Mouse (Mus musculus): ENCODE measurements at regions not wholly inside any gene's neighbourhood (a gene's known extent, or its start where the extent isn't known, plus 50 kb on each side); places are given as distances from the start of the nearest gene placed in this dataset.

DNA sequence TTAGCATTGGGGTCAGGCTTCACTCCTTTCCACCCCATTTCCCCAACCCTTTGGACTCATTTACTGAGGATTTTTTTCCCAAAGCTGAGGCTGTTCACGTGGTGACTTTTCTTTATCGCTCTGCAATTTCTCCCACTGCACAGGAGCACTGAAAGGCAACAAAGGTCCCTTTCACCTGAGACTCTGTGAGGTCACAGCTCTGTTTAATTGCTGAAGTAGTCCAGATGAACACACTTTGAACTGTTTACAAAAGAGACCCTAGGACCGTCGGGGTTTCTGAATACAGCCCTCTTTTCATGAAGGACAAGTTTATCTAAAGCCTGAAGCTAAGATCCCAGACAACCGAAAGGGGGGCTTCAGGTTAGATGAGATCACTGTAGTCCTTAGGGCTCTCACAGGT is 293.6 kb downstream of the Stim2 start:
- TF ChIP-seq POLR2A (IDR thresholded peaks at IDR 0.05; ENCODE audit: insufficient read depth, low read depth, low read length), result no peak
- TF ChIP-seq EP300 (IDR thresholded peaks at IDR 0.05; ENCODE audit: insufficient read depth, low read depth, low read length), result no peak
- TF ChIP-seq CTCF (IDR thresholded peaks at IDR 0.05), result no peak
- DNase-seq, result no peak
- Histone ChIP-seq H3K9ac (ENCODE audit: low read depth, low read length) (no peak overlapping the region), H3K4me1 (ENCODE audit: control insufficient read depth, insufficient read depth, low read length) (no peaks in the 10 kb centered on the region), H3K79me2 (replicated peaks; ENCODE audit: control insufficient read depth, insufficient read depth, low read length) (no peaks in the 10 kb centered on the region), H3K4me3 (no peak overlapping the region), H3K27me3 (ENCODE audit: control insufficient read depth, insufficient read depth, low read length) (no peaks in the 10 kb centered on the region), H3K36me3 (ENCODE audit: control insufficient read depth, insufficient read depth, low read length) (no peaks in the 10 kb centered on the region), H3K27ac (no peak overlapping the region)
- WGBS, result 70% methylated on average over 5 of the region's 5 CpGs
- intact Hi-C loops (cut with DNase I), result no loop called here

DNA sequence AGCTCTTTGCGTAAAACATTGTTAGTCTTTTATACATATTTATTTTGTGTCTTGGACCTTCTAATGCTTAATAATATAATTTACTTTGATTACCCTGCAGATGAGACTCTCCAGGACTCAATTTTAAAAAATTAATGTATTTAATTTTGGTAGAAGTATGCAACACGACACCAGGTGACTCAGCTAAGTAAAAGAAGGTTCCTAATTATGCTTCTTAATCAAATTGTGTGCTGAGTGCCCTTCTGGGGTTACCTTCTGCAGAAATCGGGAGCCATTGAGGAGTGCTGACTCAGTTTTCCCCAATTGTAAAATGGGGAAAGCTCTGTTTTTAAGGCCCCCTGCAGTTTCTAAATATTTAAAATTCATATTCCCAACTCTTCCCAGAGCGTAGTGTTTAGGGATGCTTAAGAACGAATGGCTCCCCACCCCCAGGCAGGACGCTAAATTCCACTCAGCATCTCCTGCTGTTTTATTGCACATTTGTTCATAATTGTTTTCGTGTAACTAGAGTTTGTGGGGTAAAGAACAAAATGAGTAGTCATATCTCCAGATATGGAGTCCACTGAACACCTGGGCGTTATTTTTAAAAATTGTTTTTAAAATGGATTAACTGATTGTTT is 315.5 kb downstream of the Stim2 start:
- Histone ChIP-seq H3K9ac (ENCODE audit: low read depth, low read length) (no peak overlapping the region), H3K4me1 (ENCODE audit: control insufficient read depth, insufficient read depth, low read length) (no peaks in the 10 kb centered on the region), H3K27me3 (ENCODE audit: control insufficient read depth, insufficient read depth, low read length) (no peaks in the 10 kb centered on the region), H3K4me3 (no peak overlapping the region), H3K36me3 (ENCODE audit: control insufficient read depth, insufficient read depth, low read length) (no peaks in the 10 kb centered on the region), H3K79me2 (replicated peaks; ENCODE audit: control insufficient read depth, insufficient read depth, low read length) (no peaks in the 10 kb centered on the region), H3K27ac (no peak overlapping the region)
- intact Hi-C loops (cut with DNase I), result no loop called here
- no peak for TF ChIP-seq POLR2A (IDR thresholded peaks at IDR 0.05; ENCODE audit: insufficient read depth, low read depth, low read length)
- no peak for TF ChIP-seq CTCF (IDR thresholded peaks at IDR 0.05)
- TF ChIP-seq EP300 (IDR thresholded peaks at IDR 0.05; ENCODE audit: insufficient read depth, low read depth, low read length), result no peak
- WGBS, result 87% methylated on average over 8 of the region's 8 CpGs
- DNase-seq, result no peak

DNA sequence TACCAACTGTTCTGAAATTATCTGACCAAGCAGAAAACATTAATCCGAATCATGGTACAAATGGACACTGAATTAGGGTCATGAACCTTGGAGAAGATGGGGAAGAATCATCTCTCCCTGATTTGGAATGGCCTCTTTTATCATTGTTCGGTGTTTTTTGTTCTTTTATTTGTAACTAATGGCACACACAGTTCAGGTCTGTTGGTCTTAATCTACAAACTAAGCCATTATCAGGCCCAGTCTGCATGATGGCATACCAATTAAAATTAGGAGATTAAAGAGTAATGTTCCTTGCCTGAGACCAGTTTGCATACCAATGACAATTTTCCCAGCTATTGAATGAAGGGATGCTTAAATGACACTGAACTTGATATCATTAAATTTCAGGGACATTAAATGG is 332.1 kb downstream of the Stim2 start:
- H3K27me3 ChIP-seq (ENCODE audit: control insufficient read depth, insufficient read depth, low read length), result no peaks in the 10 kb centered on the region
- no peak overlapping the region for H3K27ac ChIP-seq
- no peaks in the 10 kb centered on the region for H3K4me1 ChIP-seq (ENCODE audit: control insufficient read depth, insufficient read depth, low read length)
- no peak overlapping the region for H3K4me3 ChIP-seq
- 84% methylated on average over 2 of the region's 2 CpGs for WGBS
- TF ChIP-seq POLR2A (IDR thresholded peaks at IDR 0.05; ENCODE audit: insufficient read depth, low read depth, low read length) (no peak), CTCF (IDR thresholded peaks at IDR 0.05) (no peak), EP300 (IDR thresholded peaks at IDR 0.05; ENCODE audit: insufficient read depth, low read depth, low read length) (no peak)
- H3K79me2 ChIP-seq (replicated peaks; ENCODE audit: control insufficient read depth, insufficient read depth, low read length), result no peaks in the 10 kb centered on the region
- intact Hi-C loops (cut with DNase I), result no loop called here
- no peak overlapping the region for H3K9ac ChIP-seq (ENCODE audit: low read depth, low read length)
- DNase-seq, result no peak
- H3K36me3 ChIP-seq (ENCODE audit: control insufficient read depth, insufficient read depth, low read length), result no peaks in the 10 kb centered on the region

DNA sequence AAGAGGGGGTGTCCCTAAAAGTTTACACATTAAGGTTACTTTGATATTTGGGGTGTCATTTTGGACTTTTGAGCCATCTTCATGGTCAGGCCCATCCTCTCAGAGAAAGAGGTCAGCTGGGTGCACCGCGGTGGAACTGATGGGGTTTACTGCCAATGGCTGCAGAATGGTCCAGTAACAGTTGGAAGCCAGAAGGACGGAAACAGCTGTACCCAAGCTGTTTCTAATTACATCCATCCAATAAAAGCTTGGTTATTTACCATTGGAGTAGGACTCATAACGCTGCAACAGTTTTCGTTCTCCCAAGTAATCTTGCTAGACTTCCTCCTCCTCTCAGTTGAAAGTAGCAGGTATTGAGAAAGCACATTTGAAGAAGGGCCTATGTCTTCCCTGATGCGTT is 344.7 kb downstream of the Stim2 start:
- no peak for TF ChIP-seq EP300 (IDR thresholded peaks at IDR 0.05; ENCODE audit: insufficient read depth, low read depth, low read length)
- TF ChIP-seq CTCF (IDR thresholded peaks at IDR 0.05), result no peak
- TF ChIP-seq POLR2A (IDR thresholded peaks at IDR 0.05; ENCODE audit: insufficient read depth, low read depth, low read length), result no peak
- WGBS, result 72% methylated on average over 6 of the region's 6 CpGs
- Histone ChIP-seq H3K27ac (no peak overlapping the region), H3K4me3 (no peak overlapping the region), H3K27me3 (ENCODE audit: control insufficient read depth, insufficient read depth, low read length) (no peaks in the 10 kb centered on the region), H3K4me1 (ENCODE audit: control insufficient read depth, insufficient read depth, low read length) (no peaks in the 10 kb centered on the region), H3K79me2 (replicated peaks; ENCODE audit: control insufficient read depth, insufficient read depth, low read length) (no peaks in the 10 kb centered on the region), H3K9ac (ENCODE audit: low read depth, low read length) (no peak overlapping the region), H3K36me3 (ENCODE audit: control insufficient read depth, insufficient read depth, low read length) (no peaks in the 10 kb centered on the region)
- intact Hi-C loops (cut with DNase I), result no loop called here
- DNase-seq, result peak in 1 of 2 experiments; percentile 9

DNA sequence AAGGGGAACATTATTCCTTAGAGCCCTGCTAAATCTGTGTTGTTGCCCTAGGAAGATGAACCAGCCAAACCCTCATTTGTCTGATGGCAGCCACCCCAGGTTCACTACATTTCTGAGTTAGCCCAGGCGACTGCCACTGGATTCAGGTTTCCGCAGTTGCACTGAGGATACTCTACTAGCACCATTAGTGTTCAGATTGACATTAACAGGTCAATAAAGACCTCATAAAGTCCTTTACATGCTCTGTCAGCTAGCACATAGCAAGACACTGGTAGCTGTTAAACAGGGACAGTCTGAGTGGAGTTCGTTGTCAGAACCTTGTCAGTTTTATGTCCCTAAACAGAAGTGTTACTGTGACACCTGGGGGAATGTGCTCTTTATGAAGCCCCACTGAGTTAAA is 345.1 kb downstream of the Stim2 start:
- no peaks in the 10 kb centered on the region for H3K27me3 ChIP-seq (ENCODE audit: control insufficient read depth, insufficient read depth, low read length)
- no peak overlapping the region for H3K4me3 ChIP-seq
- no peak for TF ChIP-seq EP300 (IDR thresholded peaks at IDR 0.05; ENCODE audit: insufficient read depth, low read depth, low read length)
- no peak for TF ChIP-seq POLR2A (IDR thresholded peaks at IDR 0.05; ENCODE audit: insufficient read depth, low read depth, low read length)
- no peak for TF ChIP-seq CTCF (IDR thresholded peaks at IDR 0.05)
- 74% methylated on average over 3 of the region's 3 CpGs for WGBS
- no peaks in the 10 kb centered on the region for H3K4me1 ChIP-seq (ENCODE audit: control insufficient read depth, insufficient read depth, low read length)
- intact Hi-C loops (cut with DNase I), result no loop called here
- no peaks in the 10 kb centered on the region for H3K79me2 ChIP-seq (replicated peaks; ENCODE audit: control insufficient read depth, insufficient read depth, low read length)
- H3K27ac ChIP-seq, result no peak overlapping the region
- H3K9ac ChIP-seq (ENCODE audit: low read depth, low read length), result no peak overlapping the region
- no peak for DNase-seq
- no peaks in the 10 kb centered on the region; the same call in 1 of the 2 replicates for H3K36me3 ChIP-seq (ENCODE audit: control insufficient read depth, insufficient read depth, low read length)

DNA sequence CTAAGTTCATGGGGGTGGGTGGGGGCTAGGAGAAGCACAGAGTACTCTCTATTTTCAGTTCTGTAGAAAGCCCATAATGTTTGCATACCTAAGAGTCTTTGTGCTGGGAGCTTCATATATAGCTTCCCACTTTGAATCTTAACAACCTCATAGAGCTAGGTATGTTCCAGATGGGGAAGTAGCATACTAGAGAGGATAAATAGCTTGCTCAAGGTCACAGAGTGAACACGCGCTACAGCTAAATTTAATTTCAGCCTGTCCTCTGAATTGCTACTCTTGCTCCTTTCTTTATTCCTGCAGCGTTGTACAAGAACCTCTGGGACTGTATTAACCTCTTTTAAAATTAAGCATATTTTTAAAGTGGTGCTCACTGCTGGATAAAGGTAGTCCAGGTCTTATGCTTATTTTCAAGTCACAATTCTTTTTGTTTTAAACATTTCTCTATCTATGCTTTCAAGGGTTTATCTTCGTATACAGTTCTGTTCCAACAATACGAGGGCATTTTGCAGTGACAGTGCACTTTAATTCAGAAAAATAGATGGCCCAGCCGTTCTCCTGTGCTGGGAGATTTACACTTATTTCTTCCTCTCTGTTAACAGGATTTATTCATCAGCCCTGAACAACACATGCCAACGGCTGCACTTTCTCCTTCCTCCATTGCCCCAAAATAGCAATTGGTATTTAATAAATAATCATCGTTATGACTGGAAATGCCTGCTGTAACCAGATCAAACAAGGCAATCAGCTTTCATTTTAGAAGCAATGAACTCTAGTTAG is 350.7 kb downstream of the Stim2 start:
- Histone ChIP-seq H3K79me2 (replicated peaks; ENCODE audit: control insufficient read depth, insufficient read depth, low read length) (no peaks in the 10 kb centered on the region), H3K27ac (no peak overlapping the region), H3K4me3 (no peak overlapping the region), H3K4me1 (ENCODE audit: control insufficient read depth, insufficient read depth, low read length) (no peaks in the 10 kb centered on the region), H3K36me3 (ENCODE audit: control insufficient read depth, insufficient read depth, low read length) (peaks cover 2% of the 10 kb centered on the region; the same call in 1 of the 2 replicates), H3K9ac (ENCODE audit: low read depth, low read length) (no peak overlapping the region), H3K27me3 (ENCODE audit: control insufficient read depth, insufficient read depth, low read length) (no peaks in the 10 kb centered on the region)
- WGBS, result 64% methylated on average over 8 of the region's 8 CpGs
- no peak for TF ChIP-seq CTCF (IDR thresholded peaks at IDR 0.05)
- no peak for TF ChIP-seq EP300 (IDR thresholded peaks at IDR 0.05; ENCODE audit: insufficient read depth, low read depth, low read length)
- TF ChIP-seq POLR2A (IDR thresholded peaks at IDR 0.05; ENCODE audit: insufficient read depth, low read depth, low read length), result no peak
- intact Hi-C loops (cut with DNase I), result no loop called here
- no peak for DNase-seq
